Mouse (Mus musculus): ENCODE results near the gene Epc2.

GRCm38 (mm10) chr2:49521564-49521963 is 70.3 kb downstream of the Epc2 start:
- TF ChIP-seq CTCF (IDR thresholded peaks at IDR 0.05; ENCODE audit: borderline replicate concordance, insufficient read depth, low read length) (no peak), POLR2A (IDR thresholded peaks at IDR 0.05; ENCODE audit: low read depth, low read length) (no peak)

Measured in embryonic fibroblast, embryonic 13.5 days (primary cell).